Mouse (Mus musculus) ovary, adult 18-20 months (tissue): Measurements from ENCODE around the gene Ubxn2a.

ENCODE experiments used
- DNase-seq: peaks from one replicate; pipeline ENCODE4 v3.0.0; 2022; ENCODE audit warnings: low spot score, mixed read lengths

The Ubxn2a gene

DNA sequence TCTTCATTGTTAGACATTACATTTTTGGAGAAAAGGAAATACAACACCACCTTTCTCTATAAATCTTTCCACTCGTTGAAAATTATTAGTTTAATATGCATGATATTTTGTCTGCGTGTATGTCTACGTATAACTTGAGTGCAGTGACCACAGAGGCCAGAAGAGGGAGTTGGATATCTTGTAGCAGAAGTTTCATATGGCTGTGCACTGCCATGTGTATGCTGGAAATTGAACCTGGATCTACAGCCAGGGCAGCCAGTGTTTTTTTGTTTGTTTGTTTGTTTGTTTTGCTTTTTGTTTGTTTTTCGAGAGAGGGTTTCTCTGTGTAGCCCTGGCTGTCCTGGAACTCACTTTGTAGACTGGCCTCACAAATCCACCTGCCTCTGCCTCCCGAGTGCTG, 28.5 kb downstream of the Ubxn2a start:
- DNase-seq, result no peak

GRCm38 (mm10) chr12:4878296-4878783, 29.2 kb downstream of the Ubxn2a start:
- DNase-seq, result no peak

GRCm38 (mm10) chr12:4875623-4876022, 31.9 kb downstream of the Ubxn2a start:
- no peak for DNase-seq

GRCm38 (mm10) chr12:4874161-4874927, 33.2 kb downstream of the Ubxn2a start, which contains the start of gene Mfsd2b:
Gene Mfsd2b, minus strand, starts transcription at chr12:4874359.
- peak; percentile 52 for DNase-seq

DNA sequence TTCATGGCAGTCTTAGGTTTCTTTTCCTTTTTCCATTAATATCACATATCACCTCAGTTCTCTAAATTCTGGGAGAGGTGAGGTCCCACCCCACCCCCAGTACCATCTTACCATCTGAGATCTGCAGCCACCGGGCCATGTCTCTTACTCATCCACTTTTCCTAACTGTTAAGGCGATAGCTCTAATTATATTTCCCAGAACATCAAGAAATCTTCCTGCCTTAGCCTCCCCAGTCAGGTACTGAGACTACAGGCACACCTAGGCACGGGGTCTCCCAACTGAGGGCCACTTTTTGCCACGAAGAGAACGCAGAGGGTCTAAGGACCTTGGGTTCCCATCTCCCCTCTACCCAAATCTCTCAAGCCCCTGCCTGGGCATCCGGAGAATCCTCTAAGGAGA, 34.0 kb downstream of the Ubxn2a start:
- no peak for DNase-seq

DNA sequence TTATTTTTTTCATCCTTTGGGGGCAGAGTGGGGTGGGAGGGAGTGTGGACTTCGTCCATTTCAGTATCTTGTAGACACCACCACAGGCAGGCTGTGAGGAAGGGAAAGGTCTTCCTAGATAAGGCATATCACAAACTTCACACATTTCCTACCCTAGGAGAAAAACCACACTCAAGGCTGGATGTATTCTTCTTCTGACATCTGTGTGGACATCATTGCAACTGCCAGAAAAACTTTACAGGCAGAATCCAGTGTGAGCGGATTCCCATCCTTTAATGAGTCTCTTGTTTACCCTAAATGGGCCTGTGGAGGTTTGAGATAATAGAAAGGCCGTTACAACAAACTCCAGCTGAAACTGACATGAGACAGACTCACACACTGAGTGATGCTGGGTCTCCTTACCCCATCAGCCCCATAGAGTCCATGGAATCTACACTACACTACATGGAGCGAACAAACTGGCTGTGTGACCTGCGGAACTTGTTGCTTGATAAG, 34.5 kb downstream of the Ubxn2a start:
- no peak for DNase-seq

DNA sequence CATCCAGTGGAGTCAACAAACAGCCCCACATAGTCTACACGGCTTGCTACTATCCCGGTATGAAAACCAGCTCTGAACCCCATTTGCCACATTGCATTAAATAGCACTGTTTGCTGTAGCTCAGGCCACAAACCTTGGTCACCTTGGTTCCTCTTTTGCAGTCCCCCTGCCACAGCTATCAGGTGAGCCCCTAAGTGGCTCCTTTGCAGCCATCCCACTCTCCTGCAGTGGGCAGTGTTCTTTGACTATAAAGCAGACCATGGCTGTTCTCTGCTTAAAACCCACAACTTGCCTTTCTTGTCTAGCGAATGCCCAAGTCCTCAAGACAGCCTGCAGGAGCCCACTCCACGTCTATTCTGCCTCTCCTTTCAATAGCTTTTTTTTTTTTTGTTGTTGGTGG, 35.2 kb downstream of the Ubxn2a start:
- DNase-seq, result no peak

DNA sequence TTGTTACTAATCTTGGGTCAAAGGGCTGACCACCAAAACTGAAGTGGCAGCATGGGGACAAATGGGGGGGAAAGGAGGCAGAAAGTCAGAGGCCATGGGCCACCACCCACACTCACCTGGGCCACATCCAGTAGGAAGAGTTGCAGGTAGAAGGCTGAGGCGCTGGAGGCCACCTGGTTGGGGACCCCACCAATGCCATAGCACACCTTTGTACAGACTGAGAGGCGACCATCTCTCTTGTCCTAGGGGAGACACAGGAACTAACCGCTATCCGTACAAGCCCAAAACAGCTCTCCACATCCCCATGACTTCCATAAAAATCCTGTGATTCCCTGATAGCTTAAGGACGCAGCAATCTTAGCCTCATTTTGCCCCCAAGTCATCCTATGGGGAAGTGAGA, 36.2 kb downstream of the Ubxn2a start:
- no peak for DNase-seq

GRCm38 (mm10) chr12:4868924-4869323, 38.6 kb downstream of the Ubxn2a start:
- no peak for DNase-seq

DNA sequence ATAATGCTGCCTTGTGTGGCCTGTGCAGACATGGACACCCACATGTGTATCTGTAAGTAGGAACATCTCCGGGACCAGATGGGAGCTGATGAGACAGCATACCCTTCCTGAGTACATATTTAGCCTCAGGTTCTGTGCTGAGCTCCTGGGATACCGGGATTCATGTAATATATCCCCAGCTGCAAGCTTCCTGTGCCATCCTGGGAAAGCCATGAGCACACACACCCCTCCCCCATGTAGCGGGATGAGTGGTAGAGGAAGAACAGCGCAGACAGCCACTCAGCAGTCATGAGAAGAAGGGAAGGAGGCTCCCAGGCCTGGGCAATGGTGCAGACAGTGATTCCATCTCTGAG, 43.2 kb downstream of the Ubxn2a start:
- no peak for DNase-seq

DNA sequence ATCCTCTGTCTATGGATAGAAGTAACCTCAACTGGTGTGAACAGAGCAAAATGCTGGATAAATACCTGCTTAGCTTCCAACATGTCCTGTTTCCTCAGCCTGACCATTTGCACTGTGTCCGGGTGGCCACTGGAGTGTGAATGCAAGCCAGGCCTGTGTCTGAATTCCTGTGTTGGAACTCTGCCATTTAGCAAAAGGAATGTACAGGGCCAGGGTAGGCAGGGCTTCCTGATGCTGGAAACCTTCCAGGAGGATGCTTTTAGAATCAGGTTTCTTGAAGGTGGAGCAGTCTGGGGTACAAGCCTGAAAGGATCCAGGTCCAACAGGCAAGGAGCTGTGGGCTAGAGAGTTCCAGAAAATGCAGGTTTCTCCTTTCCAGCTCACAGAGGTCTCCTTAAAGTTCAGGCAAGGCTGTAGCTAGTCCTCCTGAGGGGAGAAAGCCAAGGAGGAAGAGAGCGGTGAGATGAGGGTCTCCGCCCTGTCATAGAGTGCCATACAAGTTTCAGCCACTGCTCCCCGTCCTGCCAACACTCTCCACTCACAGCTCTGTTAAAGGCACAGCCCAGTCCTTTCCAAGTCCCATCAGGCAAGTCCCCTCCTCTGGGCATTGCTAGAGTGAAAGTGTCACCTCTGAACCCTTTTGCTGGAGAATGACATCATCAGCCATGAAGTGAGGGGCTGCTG, 43.7 kb downstream of the Ubxn2a start:
- DNase-seq, result no peak

GRCm38 (mm10) chr12:4862672-4863071, 44.8 kb downstream of the Ubxn2a start:
- DNase-seq, result no peak

GRCm38 (mm10) chr12:4859241-4859914, 48.1 kb downstream of the Ubxn2a start:
- DNase-seq, result no peak

DNA sequence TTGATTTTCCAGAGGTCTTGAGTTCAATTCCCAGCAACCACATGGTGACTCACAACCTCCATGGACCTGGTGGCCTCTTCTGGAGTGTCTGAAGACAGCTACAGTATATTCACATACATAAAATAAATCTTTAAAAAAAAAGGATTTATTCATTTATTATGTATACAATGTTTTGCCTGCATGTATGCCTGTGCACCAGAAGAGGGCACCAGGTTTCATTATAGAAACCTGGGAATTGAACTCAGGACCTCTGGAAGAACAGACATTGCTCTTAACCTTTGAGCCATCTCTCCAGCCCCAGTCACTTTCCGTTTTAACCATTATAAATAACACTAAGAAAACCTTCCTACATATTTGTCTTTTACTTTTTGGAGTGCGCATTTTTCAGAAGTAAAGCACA, 50.7 kb downstream of the Ubxn2a start:
- DNase-seq, result no peak

GRCm38 (mm10) chr12:4856160-4856559, 51.3 kb downstream of the Ubxn2a start:
- no peak for DNase-seq

DNA sequence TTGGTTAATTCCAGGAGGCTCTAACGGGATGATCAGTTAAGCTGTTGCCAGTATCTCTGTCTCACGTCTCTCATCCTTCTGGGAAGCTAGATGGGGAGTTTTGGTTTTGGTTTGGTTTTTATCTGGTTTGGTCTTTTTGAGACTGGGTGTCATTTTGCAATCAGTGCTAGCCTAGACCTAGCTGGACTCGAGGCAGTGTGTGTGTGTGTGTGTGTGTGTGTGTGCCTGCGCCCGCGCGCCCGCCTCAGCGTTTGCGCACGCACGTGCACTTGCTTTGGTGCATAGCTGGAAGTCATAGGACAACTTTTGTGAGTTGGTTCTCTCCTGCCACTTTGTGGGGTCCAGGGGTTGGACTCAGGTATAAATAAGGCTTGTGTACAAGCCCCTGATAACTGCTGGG, 63.8 kb downstream of the Ubxn2a start:
- DNase-seq, result no peak

DNA sequence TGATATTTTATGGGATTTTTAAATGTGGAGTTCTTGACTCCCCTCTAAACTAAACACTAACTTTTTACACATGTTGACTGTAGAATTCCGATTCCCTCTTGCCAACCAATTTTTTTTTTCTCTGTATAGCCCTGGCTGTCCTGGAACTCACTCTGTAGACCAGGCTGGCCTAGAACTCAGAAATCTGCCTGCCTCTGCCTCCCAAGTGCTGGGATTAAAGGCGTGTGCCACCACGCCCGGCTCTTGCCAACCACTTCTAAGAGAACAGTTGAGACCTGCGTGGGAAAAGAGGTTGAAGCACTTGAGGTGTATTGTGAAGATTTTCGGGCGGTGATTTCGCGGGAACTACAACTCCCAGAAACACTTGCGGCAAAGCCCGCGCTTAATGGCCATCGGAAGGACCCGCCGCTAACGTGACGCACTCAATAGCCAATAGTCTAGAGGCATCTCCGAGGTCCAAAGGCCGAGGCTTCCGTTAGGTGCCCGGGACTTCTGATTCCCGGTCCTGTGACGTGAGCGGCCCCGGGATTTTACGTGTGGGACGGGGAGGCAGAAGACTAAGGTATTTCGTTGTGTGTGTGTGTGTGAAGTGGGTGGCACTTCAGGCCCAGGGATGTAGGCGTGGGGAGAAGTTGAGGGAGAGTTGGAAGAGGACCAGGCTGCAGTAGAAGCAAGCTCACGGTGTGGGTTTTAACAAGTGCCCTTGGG, 64.5 kb downstream of the Ubxn2a start, which contains the start of gene Wdcp:
Wdcp (plus strand) TSS at position 414 of the 708 bp plus-strand sequence.
- DNase-seq, result peak; percentile 86

GRCm38 (mm10) chr12:4842456-4842855, 65.0 kb downstream of the Ubxn2a start:
- DNase-seq, result no peak

GRCm38 (mm10) chr12:4841392-4841887, 66.1 kb downstream of the Ubxn2a start, which contains the start of gene Fkbp1b:
Gene Fkbp1b, minus strand, starts transcription at chr12:4841591.
- DNase-seq, result peak; percentile 28

GRCm38 (mm10) chr12:4840741-4841140, 66.8 kb downstream of the Ubxn2a start:
- no peak for DNase-seq

GRCm38 (mm10) chr12:4840010-4840409, 67.5 kb downstream of the Ubxn2a start:
- DNase-seq, result no peak

- DNase-seq, result no peak
These were observed 70.5 kb downstream of the Ubxn2a start for GRCm38 (mm10) chr12:4836959-4837358.
